Mouse (Mus musculus): ENCODE measurements at regions not wholly inside any gene's neighbourhood (a gene's known extent, or its start where the extent isn't known, plus 50 kb on each side); places are given as distances from the start of the nearest gene placed in this dataset.

- no peak overlapping the region for H3K4me3 ChIP-seq (ENCODE audit: control insufficient read depth in 1 of 2, insufficient read depth in 1 of 2, low read depth in 2 of 2, low read length in 2 of 2)
- H3K9ac ChIP-seq (ENCODE audit: control insufficient read depth, low read depth, low read length, poor library complexity, severe bottlenecking), result no peak overlapping the region
- no peaks in the 10 kb centered on the region for H3K36me3 ChIP-seq (ENCODE audit: control insufficient read depth in 1 of 2, insufficient read depth in 2 of 2, low read length in 2 of 2)
- no peaks in the 10 kb centered on the region for H3K79me2 ChIP-seq (ENCODE audit: control insufficient read depth, insufficient read depth, low read length, poor library complexity)
- DNase-seq (ENCODE audit: low read depth, low spot score), result no peak
- no peaks in the 10 kb centered on the region for H3K27me3 ChIP-seq (ENCODE audit: control insufficient read depth in 1 of 2, insufficient read depth in 2 of 2, low read length in 2 of 2)
- H3K9me3 ChIP-seq (replicated peaks; ENCODE audit: insufficient read depth, low read length), result no peaks in the 10 kb centered on the region
- TF ChIP-seq MAFK (IDR thresholded peaks at IDR 0.05; ENCODE audit: borderline replicate concordance, low read depth, low read length), result no peak
- no peak for TF ChIP-seq ETS1 (IDR thresholded peaks at IDR 0.05; ENCODE audit: low read depth, low read length)
- TF ChIP-seq RCOR1 (IDR thresholded peaks at IDR 0.05; ENCODE audit: low read depth, low read length), result no peak
- TF ChIP-seq MYB (IDR thresholded peaks at IDR 0.05; ENCODE audit: low read depth, low read length), result no peak
- no peak for TF ChIP-seq USF2 (IDR thresholded peaks at IDR 0.05; ENCODE audit: borderline replicate concordance in 1 of 2, insufficient read depth in 1 of 2, low read depth in 1 of 2, low read length in 2 of 2)
- no peak for TF ChIP-seq JUND (IDR thresholded peaks at IDR 0.05; ENCODE audit: low read depth, low read length)
- no peak for TF ChIP-seq ZMIZ1 (IDR thresholded peaks at IDR 0.05; ENCODE audit: low read depth, low read length)
- no peak overlapping the region for H3K27ac ChIP-seq (ENCODE audit: control insufficient read depth, low read depth, low read length)
- H3K4me1 ChIP-seq (ENCODE audit: control insufficient read depth in 1 of 2, insufficient read depth in 2 of 2, low read length in 2 of 2), result no peaks in the 10 kb centered on the region
These were observed 308.9 kb downstream of the Med13l start for GRCm38 (mm10) chr5:118869330-118869729.

GRCm38 (mm10) chr5:118873871-118874270 lies 313.4 kb downstream of the Med13l start:
- Histone ChIP-seq H3K27me3 (ENCODE audit: control insufficient read depth in 1 of 2, insufficient read depth in 2 of 2, low read length in 2 of 2) (no peaks in the 10 kb centered on the region), H3K9me3 (replicated peaks; ENCODE audit: insufficient read depth, low read length) (no peaks in the 10 kb centered on the region), H3K27ac (ENCODE audit: control insufficient read depth, low read depth, low read length) (no peak overlapping the region), H3K4me3 (ENCODE audit: control insufficient read depth in 1 of 2, insufficient read depth in 1 of 2, low read depth in 2 of 2, low read length in 2 of 2) (no peak overlapping the region), H3K9ac (ENCODE audit: control insufficient read depth, low read depth, low read length, poor library complexity, severe bottlenecking) (no peak overlapping the region), H3K36me3 (ENCODE audit: control insufficient read depth in 1 of 2, insufficient read depth in 2 of 2, low read length in 2 of 2) (no peaks in the 10 kb centered on the region), H3K79me2 (ENCODE audit: control insufficient read depth, insufficient read depth, low read length, poor library complexity) (no peaks in the 10 kb centered on the region), H3K4me1 (ENCODE audit: control insufficient read depth in 1 of 2, insufficient read depth in 2 of 2, low read length in 2 of 2) (no peaks in the 10 kb centered on the region)
- TF ChIP-seq RAD21 (IDR thresholded peaks at IDR 0.05; ENCODE audit: low read depth, low read length) (no peak), ELF1 (IDR thresholded peaks at IDR 0.05; ENCODE audit: low read depth, low read length) (no peak), POLR2AphosphoS2 (IDR thresholded peaks at IDR 0.05; ENCODE audit: low read length) (no peak), POLR2A (IDR thresholded peaks at IDR 0.05; ENCODE audit: control insufficient read depth in 1 of 2, insufficient read depth in 1 of 2, low read depth in 1 of 2, low read length in 2 of 2, poor library complexity in 1 of 2) (no peak), MXI1 (IDR thresholded peaks at IDR 0.05; ENCODE audit: low read depth, low read length) (no peak), E2F4 (IDR thresholded peaks at IDR 0.05; ENCODE audit: borderline replicate concordance, low read depth, low read length) (no peak), GABPA (IDR thresholded peaks at IDR 0.05; ENCODE audit: low read depth, low read length) (no peak), UBTF (IDR thresholded peaks at IDR 0.05; ENCODE audit: borderline replicate concordance, insufficient read depth, low read depth, low read length) (no peak), CHD2 (IDR thresholded peaks at IDR 0.05; ENCODE audit: low read length) (no peak), KAT2A (conservative IDR thresholded peaks at IDR 0.05; ENCODE audit: low read depth, low read length) (no peak)
- no peak for DNase-seq (ENCODE audit: low read depth, low spot score)
